Mouse (Mus musculus) neural tube, embryonic 14.5 days (tissue): ENCODE data around the gene Clcnka. TPM values are rescaled to one million over a fixed set of nuclear protein-coding genes. Genes with fewer than 3 reads are reported as not detected.

Source experiments
- ATAC-seq: fragments of 200-750 bp; cut with Nextera tagmentation; 2 replicates; pipeline ENCODE4 v1.8.0; 2017; ENCODE audit warnings: low read depth, mild to moderate bottlenecking, moderate TSS enrichment, moderate library complexity
- H3K27ac ChIP-seq: fragments of 300-500 bp; sonication (generic); 2 replicates; pipeline ENCODE4 v1.5.1; 2014; ENCODE audit warnings: low read depth, mild to moderate bottlenecking, control low read depth, low read length, moderate library complexity, mixed read lengths
- H3K27me3 ChIP-seq: fragments of 300-500 bp; sonication (generic); 2 replicates; pipeline ENCODE4 v1.6.1; 2014; ENCODE audit warnings: low read length; ENCODE audit not compliant: control insufficient read depth, insufficient read depth
- H3K36me3 ChIP-seq: fragments of 300-500 bp; sonication (generic); 2 replicates; pipeline ENCODE4 v1.6.1; 2014; ENCODE audit warnings: low read length, mixed read lengths; ENCODE audit not compliant: control insufficient read depth, insufficient read depth
- H3K4me1 ChIP-seq: fragments of 300-500 bp; sonication (generic); 2 replicates; pipeline ENCODE4 v1.6.1; 2014; ENCODE audit warnings: low read length; ENCODE audit not compliant: control insufficient read depth, insufficient read depth
- H3K4me2 ChIP-seq: fragments of 300-500 bp; sonication (generic); 2 replicates; pipeline ENCODE4 v1.6.1; 2014; ENCODE audit warnings: mild to moderate bottlenecking, low read depth, low read length, control low read depth
- H3K4me3 ChIP-seq: fragments of 300-500 bp; sonication (generic); 2 replicates; pipeline ENCODE4 v1.5.1; 2014; ENCODE audit warnings: low read depth, low read length, control low read depth, mixed read lengths
- H3K9ac ChIP-seq: fragments of 300-500 bp; sonication (generic); replicated peaks from 2 replicates; pipeline ENCODE4 v1.6.1; 2014; ENCODE audit warnings: low read depth, mild to moderate bottlenecking, control low read depth, low read length, mixed read lengths
- H3K9me3 ChIP-seq: fragments of 300-500 bp; sonication (generic); 2 replicates; pipeline ENCODE4 v1.6.1; 2016; ENCODE audit warnings: low read length; ENCODE audit not compliant: control insufficient read depth
- WGBS: fragments of 180-500 bp; shearing (Covaris S2); extraction: QIAGEN DNeasy Blood & Tissue Kit; methylation state at CpG from one replicate; pipeline ENCODE4 v1.1.7; 2014; 5-methylcytosine and 5-hydroxymethylcytosine counted together
- polyA plus RNA-seq: library from polyadenylated mRNA; unstranded; fragments of >200 nt; fragmentation: Nextera tagmentation; extraction: Ambion mirVana; gene quantifications from 2 replicates; pipeline ENCODE4 v1.2.1, GENCODE M21; 2014

Gene Clcnka
- polyA plus RNA-seq, 1 experiment from 2014 or later = 0.33 TPM

DNA sequence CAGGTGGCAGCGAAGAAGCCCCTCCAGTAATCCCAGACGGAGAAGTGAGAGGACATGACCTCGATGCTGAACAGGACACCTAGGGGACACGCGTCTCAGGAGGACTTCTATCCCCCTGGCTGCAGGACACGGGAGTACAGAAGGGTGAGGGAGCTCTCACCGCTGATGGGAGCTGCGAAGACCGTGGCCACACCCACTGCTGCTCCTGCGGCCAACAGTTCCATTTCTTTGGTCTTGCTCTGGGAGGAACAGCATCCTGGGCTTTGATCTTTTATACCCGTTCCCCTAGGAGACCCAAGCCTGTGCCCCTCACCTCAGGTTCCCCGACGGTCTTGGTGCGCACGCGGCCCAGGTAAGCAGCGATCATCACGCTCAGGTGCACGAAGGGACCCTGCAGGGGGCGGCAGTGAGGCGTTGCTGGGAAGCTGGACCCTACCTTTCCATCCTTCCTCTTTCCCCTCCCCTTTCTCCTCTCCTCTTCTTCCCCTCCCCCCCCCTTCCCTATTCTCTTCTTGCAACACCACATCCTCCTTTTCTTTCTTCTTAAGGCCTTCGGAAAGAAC lies 13.0 kb upstream of the Clcnka start:
- no peak overlapping the region for H3K9ac ChIP-seq
- 16% methylated on average over 21 of the region's 22 CpGs for WGBS
- H3K27ac ChIP-seq = no peak overlapping the region
- H3K27me3 ChIP-seq = no peaks in the 10 kb centered on the region
- H3K36me3 ChIP-seq = no peaks in the 10 kb centered on the region
- H3K9me3 ChIP-seq = no peaks in the 10 kb centered on the region
- ATAC-seq = no peak
- H3K4me1 ChIP-seq = no peaks in the 10 kb centered on the region
- no peak overlapping the region for H3K4me2 ChIP-seq
- H3K4me3 ChIP-seq = no peak overlapping the region

GRCm38 (mm10) chr4:141408577-141408976 lies 10.1 kb upstream of the Clcnka start:
- Histone ChIP-seq H3K4me2 (no peak overlapping the region), H3K36me3 (no peaks in the 10 kb centered on the region), H3K27ac (no peak overlapping the region), H3K27me3 (no peaks in the 10 kb centered on the region), H3K9ac (no peak overlapping the region), H3K9me3 (no peaks in the 10 kb centered on the region), H3K4me3 (no peak overlapping the region), H3K4me1 (no peaks in the 10 kb centered on the region)
- ATAC-seq = no peak
- 90% methylated on average over 3 of the region's 3 CpGs for WGBS

- H3K9me3 ChIP-seq = no peaks in the 10 kb centered on the region
- H3K4me2 ChIP-seq = no peak overlapping the region
- no peak overlapping the region for H3K9ac ChIP-seq
- H3K4me3 ChIP-seq = no peak overlapping the region
- H3K27me3 ChIP-seq = no peaks in the 10 kb centered on the region
- no peaks in the 10 kb centered on the region for H3K36me3 ChIP-seq
- WGBS = 46% methylated on average over 14 of the region's 14 CpGs
- H3K4me1 ChIP-seq = no peaks in the 10 kb centered on the region
- no peak overlapping the region for H3K27ac ChIP-seq
- no peak for ATAC-seq
Measured at GRCm38 (mm10) chr4:141406516-141407299, 8.2 kb upstream of the Clcnka start.

DNA sequence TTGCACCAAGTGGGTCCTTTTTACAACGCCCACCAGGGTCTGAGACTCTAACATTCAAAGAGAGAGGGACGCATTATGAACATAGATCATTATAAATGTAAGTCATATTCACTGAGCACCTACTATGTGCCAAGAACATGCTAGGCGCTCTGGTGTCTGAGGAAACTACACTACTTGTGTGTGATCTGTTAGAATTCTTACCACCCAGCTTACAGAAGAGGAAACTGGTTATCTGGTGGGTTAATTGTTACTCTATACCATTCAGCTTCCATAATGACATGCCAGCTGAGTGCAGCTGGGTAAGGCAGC lies 6.7 kb upstream of the Clcnka start:
- peak; percentile 5; the same call in 1 of the 2 replicates for ATAC-seq
- H3K4me1 ChIP-seq = no peaks in the 10 kb centered on the region
- H3K27me3 ChIP-seq = no peaks in the 10 kb centered on the region
- WGBS = 87% methylated on average over 3 of the region's 3 CpGs
- H3K9me3 ChIP-seq = no peaks in the 10 kb centered on the region
- H3K36me3 ChIP-seq = no peaks in the 10 kb centered on the region
- H3K4me3 ChIP-seq = no peak overlapping the region
- no peak overlapping the region for H3K27ac ChIP-seq
- no peak overlapping the region for H3K9ac ChIP-seq
- H3K4me2 ChIP-seq = no peak overlapping the region

- Histone ChIP-seq H3K9me3 (no peaks in the 10 kb centered on the region), H3K4me3 (no peak overlapping the region), H3K4me1 (no peaks in the 10 kb centered on the region), H3K9ac (peak overlapping the region; percentile 34; the same call in 1 of the 2 replicates), H3K4me2 (peak overlapping the region; percentile 33), H3K27ac (no peak overlapping the region), H3K27me3 (no peaks in the 10 kb centered on the region), H3K36me3 (no peaks in the 10 kb centered on the region)
- ATAC-seq = peak; percentile 86
- 18% methylated on average over 15 of the region's 15 CpGs for WGBS
Measured at GRCm38 (mm10) chr4:141404518-141405313, 6.2 kb upstream of the Clcnka start.

GRCm38 (mm10) chr4:141400171-141400570 lies 1.6 kb upstream of the Clcnka start:
- H3K9me3 ChIP-seq = no peaks in the 10 kb centered on the region
- H3K4me1 ChIP-seq = no peaks in the 10 kb centered on the region
- no peak overlapping the region for H3K4me2 ChIP-seq
- no peak for ATAC-seq
- no peaks in the 10 kb centered on the region for H3K27me3 ChIP-seq
- H3K4me3 ChIP-seq = no peak overlapping the region
- H3K27ac ChIP-seq = no peak overlapping the region
- 86% methylated on average over 15 of the region's 15 CpGs for WGBS
- no peak overlapping the region for H3K9ac ChIP-seq
- no peaks in the 10 kb centered on the region for H3K36me3 ChIP-seq

GRCm38 (mm10) chr4:141397861-141398260 lies 663 bp downstream of the Clcnka start:
- Histone ChIP-seq H3K4me3 (no peak overlapping the region), H3K36me3 (no peaks in the 10 kb centered on the region), H3K27ac (no peak overlapping the region), H3K4me2 (no peak overlapping the region), H3K9me3 (no peaks in the 10 kb centered on the region), H3K4me1 (no peaks in the 10 kb centered on the region), H3K27me3 (no peaks in the 10 kb centered on the region), H3K9ac (no peak overlapping the region)
- ATAC-seq = no peak
- WGBS = 75% methylated on average over 12 of the region's 12 CpGs

GRCm38 (mm10) chr4:141394751-141395150 lies 3.8 kb downstream of the Clcnka start:
- H3K27me3 ChIP-seq = no peaks in the 10 kb centered on the region
- no peak overlapping the region for H3K4me3 ChIP-seq
- no peaks in the 10 kb centered on the region for H3K4me1 ChIP-seq
- no peaks in the 10 kb centered on the region for H3K36me3 ChIP-seq
- no peak overlapping the region; the same call in 1 of the 2 replicates for H3K4me2 ChIP-seq
- ATAC-seq = no peak
- H3K9ac ChIP-seq = no peak overlapping the region
- WGBS = 16% methylated on average over 16 of the region's 16 CpGs
- no peaks in the 10 kb centered on the region for H3K9me3 ChIP-seq
- no peak overlapping the region for H3K27ac ChIP-seq

- H3K9ac ChIP-seq = no peak overlapping the region
- no peaks in the 10 kb centered on the region for H3K27me3 ChIP-seq
- no peak for ATAC-seq
- H3K4me3 ChIP-seq = no peak overlapping the region
- WGBS = 84% methylated on average over 12 of the region's 12 CpGs
- H3K4me1 ChIP-seq = no peaks in the 10 kb centered on the region
- H3K27ac ChIP-seq = no peak overlapping the region
- H3K4me2 ChIP-seq = no peak overlapping the region
- no peaks in the 10 kb centered on the region for H3K9me3 ChIP-seq
- no peaks in the 10 kb centered on the region for H3K36me3 ChIP-seq
Measured at GRCm38 (mm10) chr4:141391293-141391692, 7.2 kb downstream of the Clcnka start.
